Mouse (Mus musculus) limb, embryonic 14.5 days (tissue): ENCODE measurements around the gene Dtx1. TPM values are rescaled to one million over a fixed set of nuclear protein-coding genes. Genes with fewer than 3 reads are reported as not detected.

Experiments used
- ATAC-seq: fragments of 200-750 bp; cut with Nextera tagmentation; 2 replicates; pipeline ENCODE4 v1.8.0; 2017; ENCODE audit warnings: low read depth, moderate number of reproducible peaks, moderate TSS enrichment; ENCODE audit not compliant: low FRiP score
- DNase-seq: peaks from one replicate; pipeline ENCODE4 v3.0.0-alpha.2; 2015; ENCODE audit warnings: low spot score
- H3K27ac ChIP-seq: fragments of 300-500 bp; sonication (generic); replicated peaks from 2 replicates; pipeline ENCODE4 v1.5.1; 2014; ENCODE audit warnings: low read depth, mild to moderate bottlenecking, low read length, moderate library complexity, mixed read lengths
- H3K27me3 ChIP-seq: fragments of 300-500 bp; sonication (generic); 2 replicates; pipeline ENCODE4 v1.6.1; 2014; ENCODE audit warnings: low read length, mixed read lengths; ENCODE audit not compliant: control insufficient read depth, insufficient read depth
- H3K36me3 ChIP-seq: fragments of 300-500 bp; sonication (generic); 2 replicates; pipeline ENCODE4 v1.6.1; 2014; ENCODE audit warnings: mild to moderate bottlenecking, low read length, moderate library complexity, mixed read lengths; ENCODE audit not compliant: control insufficient read depth, insufficient read depth
- H3K4me1 ChIP-seq: fragments of 300-500 bp; sonication (generic); 2 replicates; pipeline ENCODE4 v1.6.1; 2014; ENCODE audit warnings: antibody characterized with exemption, low read length, mixed read lengths; ENCODE audit not compliant: control insufficient read depth, insufficient read depth
- H3K4me2 ChIP-seq: fragments of 300-500 bp; sonication (generic); replicated peaks from 2 replicates; pipeline ENCODE4 v1.6.1; 2014; ENCODE audit warnings: low read depth, mild to moderate bottlenecking, low read length, moderate library complexity; ENCODE audit not compliant: severe bottlenecking
- H3K4me3 ChIP-seq: fragments of 300-500 bp; sonication (generic); replicated peaks from 2 replicates; pipeline ENCODE4 v1.5.1; 2014; ENCODE audit warnings: low read length
- H3K9ac ChIP-seq: fragments of 300-500 bp; sonication (generic); 2 replicates; pipeline ENCODE4 v1.6.1; 2014; ENCODE audit warnings: mild to moderate bottlenecking, low read depth, low read length, moderate library complexity; ENCODE audit not compliant: severe bottlenecking
- H3K9me3 ChIP-seq: fragments of 300-500 bp; sonication (generic); 2 replicates; pipeline ENCODE4 v1.6.1; 2016; ENCODE audit warnings: low read length; ENCODE audit not compliant: control insufficient read depth
- POLR2A ChIP-seq: fragments of 200-500 bp; IDR thresholded peaks from 2 replicates; pipeline ENCODE4 v1.8.0; 2012; ENCODE audit warnings: inconsistent platforms, mild to moderate bottlenecking, moderate library complexity, borderline replicate concordance; ENCODE audit not compliant: insufficient read depth, insufficient read length; ENCODE audit errors: extremely low read depth
- WGBS: fragments of 180-500 bp; shearing (Covaris S2); extraction: QIAGEN DNeasy Blood & Tissue Kit; methylation state at CpG from one replicate; pipeline ENCODE4 v1.1.7; 2014; 5-methylcytosine and 5-hydroxymethylcytosine counted together
- polyA plus RNA-seq, 2 experiments: library from polyadenylated mRNA; depleted of rRNA in 1 of 2; stranded (reverse) in 1 of 2; unstranded in 1 of 2; fragments of >200 nt; fragmentation: Nextera tagmentation in 1 of 2; extraction: Ambion mirVana in 1 of 2; gene quantifications; 2 replicates each; pipeline versions ENCODE4 v1.2.1 to v1.2.3; 2012 to 2014

The Dtx1 gene
- polyA plus RNA-seq, 2 experiments: 3.9 to 11.1 TPM

GRCm38 (mm10) chr5:120693931-120694694 lies 17.6 kb downstream of the Dtx1 start:
- 18% methylated on average over 28 of the region's 38 CpGs for WGBS
- Histone ChIP-seq H3K4me1 (peaks cover 7% of the 10 kb centered on the region; the same call in 1 of the 2 replicates), H3K4me3 (peak overlapping the region; percentile 21), H3K9ac (no peak overlapping the region), H3K4me2 (peak overlapping the region; percentile 33), H3K36me3 (peaks cover 7% of the 10 kb centered on the region; the same call in 1 of the 2 replicates), H3K9me3 (no peaks in the 10 kb centered on the region), H3K27ac (no peak overlapping the region), H3K27me3 (peaks cover 49% of the 10 kb centered on the region)
- TF ChIP-seq POLR2A: no peak
- ATAC-seq (no peak), DNase-seq (no peak)

GRCm38 (mm10) chr5:120692034-120692433 lies 19.7 kb downstream of the Dtx1 start:
- Histone ChIP-seq H3K4me3 (no peak overlapping the region), H3K27me3 (peaks cover 42% of the 10 kb centered on the region), H3K9me3 (no peaks in the 10 kb centered on the region), H3K4me1 (peaks cover 3% of the 10 kb centered on the region; the same call in 1 of the 2 replicates), H3K27ac (no peak overlapping the region), H3K4me2 (no peak overlapping the region), H3K36me3 (peaks cover 7% of the 10 kb centered on the region; the same call in 1 of the 2 replicates), H3K9ac (no peak overlapping the region)
- no peak for TF ChIP-seq POLR2A
- DNase-seq: no peak
- no peak for ATAC-seq
- WGBS: 71% methylated on average over 19 of the region's 19 CpGs

- WGBS: 48% methylated on average over 4 of the region's 4 CpGs
- DNase-seq (no peak), ATAC-seq (no peak)
- TF ChIP-seq POLR2A: no peak
- Histone ChIP-seq H3K4me1 (peaks cover 3% of the 10 kb centered on the region; the same call in 1 of the 2 replicates), H3K4me3 (no peak overlapping the region), H3K27ac (no peak overlapping the region), H3K9me3 (no peaks in the 10 kb centered on the region), H3K4me2 (no peak overlapping the region), H3K9ac (no peak overlapping the region), H3K27me3 (peaks cover 28% of the 10 kb centered on the region), H3K36me3 (peaks cover 7% of the 10 kb centered on the region; the same call in 1 of the 2 replicates)
These were observed 21.3 kb downstream of the Dtx1 start for GRCm38 (mm10) chr5:120690417-120690816.

GRCm38 (mm10) chr5:120688434-120688833 lies 23.3 kb downstream of the Dtx1 start:
- no peak for ATAC-seq
- H3K27me3 ChIP-seq: peaks cover 8% of the 10 kb centered on the region
- no peak for DNase-seq
- no peak for TF ChIP-seq POLR2A
- H3K9me3 ChIP-seq: 0 out of 2 replicates have a peak, but pooled peaks cover 3% of the 10 kb centered on the region
- H3K4me1 ChIP-seq: no peaks in the 10 kb centered on the region
- H3K27ac ChIP-seq: no peak overlapping the region
- H3K36me3 ChIP-seq: no peaks in the 10 kb centered on the region
- H3K4me3 ChIP-seq: no peak overlapping the region
- H3K4me2 ChIP-seq: no peak overlapping the region
- 18% methylated on average over 4 of the region's 4 CpGs for WGBS
- no peak overlapping the region for H3K9ac ChIP-seq

- no peak overlapping the region for H3K4me2 ChIP-seq
- TF ChIP-seq POLR2A: no peak
- H3K4me1 ChIP-seq: no peaks in the 10 kb centered on the region
- H3K4me3 ChIP-seq: no peak overlapping the region
- H3K27me3 ChIP-seq: peaks cover 6% of the 10 kb centered on the region; the same call in 1 of the 2 replicates
- H3K9me3 ChIP-seq: 0 out of 2 replicates have a peak, but pooled peaks cover 3% of the 10 kb centered on the region
- no peaks in the 10 kb centered on the region for H3K36me3 ChIP-seq
- DNase-seq: no peak
- no peak overlapping the region for H3K9ac ChIP-seq
- 75% methylated on average over 5 of the region's 5 CpGs for WGBS
- H3K27ac ChIP-seq: no peak overlapping the region
- no peak for ATAC-seq
These were observed 23.8 kb downstream of the Dtx1 start for GRCm38 (mm10) chr5:120687897-120688296.
